Mouse (Mus musculus) c-Kit-positive CD71-positive TER-119-positive erythroid progenitor cells, embryonic 14.5 days (primary cell): Measurements from ENCODE around the gene Cdk17.
A peak's percentile ranks its signal among the peaks of the same experiment; 100 is the strongest.
"Not testable (repeated sequence)": the region's sequence is repeated elsewhere in the genome, so short reads cannot be mapped to it uniquely, and the experiment has no call there.

Source experiments
- DNase-seq: peaks from one replicate; pipeline ENCODE4 v3.0.0-alpha.2; 2013; ENCODE audit warnings: low spot score

The Cdk17 gene

DNA sequence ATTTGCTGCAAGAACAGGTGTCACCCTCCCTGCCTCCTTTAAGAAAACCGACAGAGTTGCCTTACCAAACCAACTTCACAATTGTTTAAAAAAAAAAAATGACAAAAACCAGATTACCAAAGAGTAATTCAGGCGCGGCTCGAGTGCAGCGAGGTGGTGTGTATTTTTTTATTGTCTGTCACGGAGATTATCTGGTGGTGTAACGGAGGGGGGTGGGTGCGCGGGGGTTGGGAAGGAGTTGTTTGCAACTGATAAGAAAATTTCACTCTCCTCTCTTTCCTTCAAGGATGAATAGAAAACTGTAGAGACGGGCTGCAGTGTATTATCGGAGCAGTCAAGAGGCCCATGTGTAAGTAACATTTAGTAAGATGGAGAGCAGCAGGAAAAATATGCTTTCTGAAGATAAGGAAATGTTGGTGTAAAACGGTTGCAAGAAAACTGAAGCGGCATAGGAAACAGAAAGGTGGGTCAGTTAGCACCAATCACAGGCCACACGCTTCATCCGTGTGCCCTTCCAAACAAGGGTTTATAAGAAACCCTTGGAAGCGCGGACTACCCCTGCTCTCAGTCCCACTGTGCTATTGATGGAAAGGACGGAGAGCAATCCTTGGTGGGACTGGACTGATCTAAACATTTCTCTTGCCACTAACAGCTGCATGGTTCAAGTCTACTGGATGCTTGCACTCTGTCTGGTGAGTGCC, 17.2 kb upstream of the Cdk17 start:
- peak; percentile 87 for DNase-seq

DNA sequence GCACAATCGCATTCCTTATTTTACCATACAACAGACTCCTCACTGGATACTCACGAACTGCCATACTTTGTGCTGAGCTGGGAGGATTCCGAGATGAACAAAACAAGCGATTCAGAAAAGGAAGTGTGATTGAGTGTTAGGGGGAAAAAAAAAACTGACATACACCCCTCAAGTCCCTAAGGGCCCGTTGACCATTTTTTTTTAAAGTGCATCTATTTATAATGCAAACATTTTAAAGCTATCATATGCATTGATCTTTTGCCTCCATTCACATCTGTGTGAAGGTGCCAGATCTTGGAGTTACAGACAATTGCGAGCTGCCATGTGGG, 16.7 kb upstream of the Cdk17 start:
- DNase-seq, result no peak

DNA sequence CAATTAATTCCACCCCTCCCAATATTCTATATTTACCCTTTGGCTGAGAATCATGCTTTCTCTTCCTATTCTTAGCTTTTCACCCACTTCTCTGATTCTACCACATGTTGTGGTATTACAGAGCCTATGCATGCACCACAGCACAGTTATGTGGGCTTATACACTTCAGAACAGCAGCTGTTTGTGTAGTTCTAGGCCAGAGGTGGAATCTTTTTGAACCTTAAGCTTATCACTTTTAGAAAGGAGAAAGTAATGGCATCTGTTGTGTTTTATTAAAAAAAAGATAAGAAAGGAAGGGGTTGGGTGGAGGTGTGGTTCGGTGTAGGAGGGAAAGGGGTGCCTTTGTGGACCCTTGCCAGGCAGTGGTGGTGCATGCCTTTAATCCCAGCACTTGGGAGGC, 16.1 kb upstream of the Cdk17 start:
- DNase-seq, result no peak

DNA sequence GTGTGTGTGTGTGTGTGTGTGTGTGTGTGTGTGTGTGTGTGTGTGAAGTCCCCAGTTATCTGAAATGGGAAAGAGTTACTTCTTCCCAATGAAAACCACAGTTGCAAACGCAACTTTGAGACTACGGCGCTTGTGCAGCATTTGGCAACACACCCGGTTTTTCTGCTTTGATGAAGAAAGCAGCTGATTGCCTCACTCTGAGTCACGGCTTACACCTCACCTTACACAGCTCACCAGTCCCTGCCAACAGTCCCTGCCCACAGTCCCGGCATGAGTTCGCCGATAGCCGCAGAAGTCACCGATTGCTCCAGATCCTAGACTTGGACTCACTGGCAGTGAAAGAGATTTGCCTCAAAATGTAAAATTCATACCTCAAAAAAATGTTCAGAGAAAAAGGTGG, 15.6 kb upstream of the Cdk17 start:
- DNase-seq, result peak; percentile 65

DNA sequence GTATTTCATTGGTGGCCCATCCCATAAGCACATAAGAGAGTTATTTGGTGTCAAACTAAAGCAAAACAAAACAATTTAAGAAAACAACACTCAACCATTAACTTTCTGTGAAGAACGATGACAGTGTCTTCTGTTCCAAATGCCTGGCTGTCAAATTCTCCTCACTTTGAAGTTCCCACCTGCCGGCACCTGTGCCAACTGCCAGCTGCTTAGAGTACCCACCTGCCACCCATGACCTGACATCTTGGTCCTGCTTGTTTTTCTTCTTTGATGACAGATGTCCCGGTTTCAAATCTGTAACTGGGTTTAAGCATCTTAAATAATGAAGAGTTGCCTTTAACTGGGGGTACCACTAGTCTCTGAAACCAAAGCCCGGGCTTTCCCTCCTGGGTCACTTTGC, 14.1 kb upstream of the Cdk17 start:
- DNase-seq, result no peak

DNA sequence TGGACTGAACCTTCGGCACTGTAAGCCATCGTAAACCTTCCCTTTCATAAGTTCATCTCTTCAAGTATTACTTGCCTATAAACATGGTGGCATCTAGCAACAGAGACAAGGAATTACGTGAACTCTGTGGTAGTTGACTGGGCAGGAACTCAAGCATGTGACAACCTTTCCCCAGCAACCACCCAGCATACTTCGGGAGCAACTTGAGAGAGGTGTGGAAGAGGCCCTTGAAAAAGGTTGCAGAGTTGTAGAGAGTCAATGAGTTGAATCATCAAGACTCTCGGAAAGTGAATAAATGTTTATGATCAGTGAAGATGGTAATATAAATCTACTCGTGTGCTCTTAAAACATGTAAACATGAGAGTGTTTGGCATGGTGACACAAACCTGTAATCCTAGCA, 13.0 kb upstream of the Cdk17 start:
- DNase-seq, result no peak

DNA sequence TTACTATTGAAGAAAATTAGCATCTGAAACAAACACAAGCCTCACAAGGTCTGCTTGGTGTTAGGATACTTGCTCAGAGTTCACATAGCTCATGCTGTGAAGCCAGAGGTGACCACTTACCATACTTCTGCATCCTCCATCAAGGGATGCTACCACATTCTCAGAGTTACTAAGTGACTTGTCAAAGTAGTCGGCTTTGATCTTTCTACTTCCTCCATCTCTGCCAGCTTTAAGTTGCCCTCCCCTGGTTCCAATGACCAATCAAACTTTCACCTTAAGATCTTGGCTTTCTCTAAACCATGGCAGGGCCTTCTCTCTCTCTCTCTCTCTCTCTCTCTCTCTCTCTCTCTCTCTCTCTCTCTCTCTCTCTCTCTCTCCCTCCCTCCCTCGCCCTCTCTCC, 11.1 kb upstream of the Cdk17 start:
- DNase-seq, result no peak

DNA sequence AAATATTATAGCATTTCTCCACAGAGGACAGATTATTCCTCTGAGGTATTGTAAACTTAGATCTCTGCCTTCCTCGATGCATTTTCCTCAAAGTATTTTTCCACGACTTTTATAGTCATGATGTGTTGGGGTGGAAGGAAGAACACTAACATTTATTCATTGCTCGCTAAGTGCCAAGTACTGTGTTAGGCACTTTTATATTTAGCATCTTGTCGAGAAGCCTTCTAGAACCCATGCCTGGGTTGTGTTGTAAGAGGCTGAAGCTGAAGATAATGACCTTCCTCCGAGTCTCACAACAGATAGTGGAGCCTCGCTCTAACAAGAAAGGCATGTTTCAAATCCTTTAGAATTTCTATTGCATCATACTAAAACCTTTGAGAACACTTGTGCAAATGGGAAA, 8.9 kb upstream of the Cdk17 start:
- DNase-seq, result no peak

DNA sequence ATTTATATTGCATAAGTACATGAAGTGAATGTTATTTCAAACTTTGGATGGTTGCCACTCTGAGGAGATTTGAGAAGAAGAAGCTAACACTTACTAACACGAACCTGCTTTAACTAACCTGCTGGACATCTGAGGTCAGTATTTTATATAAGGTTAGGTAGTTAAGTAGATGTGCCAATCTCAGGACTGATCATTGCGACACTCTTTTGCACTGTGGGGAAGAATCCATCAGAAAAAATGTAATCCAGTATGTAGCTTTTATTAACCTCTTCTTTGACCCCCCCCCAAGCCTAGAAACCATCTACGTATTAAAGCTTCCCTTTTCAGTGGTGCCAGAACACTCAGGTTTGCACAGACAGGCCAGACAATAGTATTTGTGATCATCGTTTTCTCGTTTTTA, 8.0 kb upstream of the Cdk17 start:
- no peak for DNase-seq

DNA sequence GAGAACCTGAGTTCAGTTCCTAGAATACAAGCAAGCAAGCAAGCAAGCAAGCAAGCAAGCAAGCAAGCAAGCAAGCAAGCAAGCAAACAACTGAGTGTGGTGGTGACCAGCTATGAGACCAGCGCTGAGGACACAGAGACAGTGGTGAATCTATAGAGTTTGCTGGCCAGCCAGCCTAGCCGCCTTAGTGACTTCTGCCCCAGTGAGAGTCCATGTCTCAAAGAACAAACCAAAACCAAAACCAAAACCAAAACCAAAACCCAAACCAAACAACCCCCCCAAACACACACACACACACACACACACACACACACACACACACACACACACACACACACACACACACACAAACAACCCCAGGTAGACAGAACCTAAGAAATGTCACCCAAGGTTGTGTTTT, 7.3 kb upstream of the Cdk17 start:
- not testable (repeated sequence) for DNase-seq

DNA sequence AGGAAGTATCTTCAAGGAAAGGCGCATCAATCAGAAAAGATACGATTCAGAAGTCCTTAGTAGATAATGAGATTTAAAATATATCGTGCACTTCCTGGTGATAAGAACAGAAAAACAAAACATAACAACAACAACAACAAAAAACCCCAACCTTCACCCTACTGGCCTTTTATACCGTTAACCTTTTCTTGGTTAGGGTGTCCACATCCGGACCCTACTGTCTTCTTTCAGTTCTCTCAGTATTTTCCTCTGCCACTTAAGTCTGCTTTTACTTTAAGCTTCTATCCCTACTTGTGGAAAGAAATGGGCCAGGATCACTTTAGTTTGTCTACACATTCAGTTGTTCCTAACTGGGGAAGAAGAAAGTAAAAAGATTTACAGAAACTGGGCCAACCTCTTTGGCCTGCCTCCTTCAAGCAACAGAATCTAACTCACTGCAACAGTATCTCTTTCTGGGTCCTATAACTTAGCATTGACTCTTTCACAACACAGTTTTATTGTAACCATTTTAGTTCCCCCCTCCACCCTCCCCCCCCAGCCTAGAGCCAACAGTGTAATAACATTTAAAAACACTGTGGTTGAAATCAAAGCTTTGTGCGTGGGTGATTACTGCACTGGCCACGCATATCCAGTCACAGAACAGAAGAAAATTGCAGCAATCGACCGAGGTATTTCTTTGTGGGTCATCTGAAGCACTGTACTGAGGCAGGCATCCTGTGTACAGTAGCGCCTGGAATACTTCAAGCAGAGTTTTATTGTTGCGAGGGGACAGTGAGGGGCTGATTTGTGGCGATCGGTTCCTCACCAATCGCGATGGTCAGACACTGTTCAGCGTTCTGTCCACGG, 801 bp upstream of the Cdk17 start:
- DNase-seq, result no peak

DNA sequence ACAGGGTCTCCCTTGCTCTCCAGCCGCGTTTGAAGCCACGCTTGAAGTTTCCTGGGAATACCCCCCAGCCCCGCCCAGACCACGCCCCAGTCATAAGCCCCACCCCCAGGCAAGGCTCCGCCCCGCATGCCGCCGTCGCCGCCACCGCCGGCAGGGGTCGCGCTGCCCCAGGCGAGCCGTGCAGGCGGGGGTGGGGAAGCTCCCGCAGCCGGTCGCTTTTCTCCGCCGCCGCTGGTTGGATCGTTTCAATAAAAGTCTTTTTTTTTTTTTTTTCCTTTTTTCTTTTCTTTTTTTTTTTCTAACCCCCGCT, 223 bp upstream of the Cdk17 start:
- peak; percentile 74 for DNase-seq

DNA sequence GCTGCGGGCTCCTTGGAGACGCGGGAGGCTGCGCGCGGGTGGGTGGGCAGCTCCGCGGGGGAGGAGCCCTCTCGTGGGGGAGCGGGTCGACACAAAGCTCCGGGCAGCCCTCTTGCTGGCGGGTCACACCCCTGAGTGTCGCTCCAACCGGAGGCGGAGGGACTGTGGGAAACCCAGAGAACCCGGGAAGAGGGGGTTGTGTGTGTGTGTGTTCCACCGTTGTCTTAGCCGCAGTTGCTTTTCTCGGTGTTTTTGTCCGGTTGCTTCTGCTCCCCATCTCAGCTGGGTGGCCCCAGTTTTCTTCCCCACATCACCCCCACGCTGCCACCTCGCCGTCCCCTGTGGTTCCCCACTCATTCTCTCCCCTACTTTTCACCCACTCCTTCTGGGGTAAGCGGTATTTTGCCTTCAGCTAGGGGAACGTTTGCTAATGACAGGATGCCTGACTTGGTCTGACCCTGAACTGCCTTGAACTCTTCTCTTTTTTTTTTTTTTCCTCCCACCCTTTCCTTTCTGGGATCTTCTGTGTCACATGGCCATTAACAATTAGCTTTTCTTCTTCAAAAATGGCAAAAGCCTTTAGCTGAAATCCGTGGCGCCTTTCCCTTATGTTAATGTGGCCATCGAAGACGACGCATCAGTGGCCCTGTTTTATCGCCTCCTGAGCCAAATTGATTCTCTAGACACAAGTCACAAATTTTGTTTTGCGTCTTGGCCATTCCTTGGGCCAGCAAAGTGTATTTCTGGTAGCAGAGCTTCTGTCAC, 1.0 kb downstream of the Cdk17 start:
- no peak for DNase-seq

DNA sequence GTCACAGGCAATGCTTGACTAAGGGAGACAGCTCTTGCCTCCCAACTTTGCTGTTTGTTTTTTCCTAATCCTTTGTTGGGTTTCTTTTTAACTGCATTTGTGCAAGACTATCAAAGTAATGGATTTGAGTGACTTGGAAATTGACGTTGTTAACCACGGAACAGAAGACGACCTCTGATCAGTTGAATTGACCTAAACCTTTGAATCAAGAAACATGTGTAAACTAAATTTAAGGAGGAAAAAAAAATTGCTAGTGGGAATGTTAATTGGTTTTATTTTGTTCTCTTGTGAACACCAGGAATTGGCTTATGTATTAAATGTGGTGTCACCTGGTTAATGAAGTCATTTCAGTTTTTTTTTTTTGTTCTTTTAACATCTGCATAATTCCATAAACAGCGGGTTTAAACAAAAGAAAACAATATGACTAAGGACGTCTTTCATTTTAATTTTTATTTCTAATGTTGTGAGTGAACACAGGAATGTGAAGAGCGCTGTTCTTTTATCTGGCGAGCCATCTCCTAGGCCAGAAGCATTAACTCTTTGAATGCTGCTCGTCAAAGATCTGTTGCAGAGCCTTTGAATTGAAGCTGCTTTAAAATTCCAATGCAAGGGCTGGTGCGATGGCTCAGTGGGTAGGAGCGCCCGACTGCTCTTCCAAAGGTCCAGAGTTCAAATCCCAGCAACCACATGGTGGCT, 1.7 kb downstream of the Cdk17 start:
- DNase-seq, result no peak

DNA sequence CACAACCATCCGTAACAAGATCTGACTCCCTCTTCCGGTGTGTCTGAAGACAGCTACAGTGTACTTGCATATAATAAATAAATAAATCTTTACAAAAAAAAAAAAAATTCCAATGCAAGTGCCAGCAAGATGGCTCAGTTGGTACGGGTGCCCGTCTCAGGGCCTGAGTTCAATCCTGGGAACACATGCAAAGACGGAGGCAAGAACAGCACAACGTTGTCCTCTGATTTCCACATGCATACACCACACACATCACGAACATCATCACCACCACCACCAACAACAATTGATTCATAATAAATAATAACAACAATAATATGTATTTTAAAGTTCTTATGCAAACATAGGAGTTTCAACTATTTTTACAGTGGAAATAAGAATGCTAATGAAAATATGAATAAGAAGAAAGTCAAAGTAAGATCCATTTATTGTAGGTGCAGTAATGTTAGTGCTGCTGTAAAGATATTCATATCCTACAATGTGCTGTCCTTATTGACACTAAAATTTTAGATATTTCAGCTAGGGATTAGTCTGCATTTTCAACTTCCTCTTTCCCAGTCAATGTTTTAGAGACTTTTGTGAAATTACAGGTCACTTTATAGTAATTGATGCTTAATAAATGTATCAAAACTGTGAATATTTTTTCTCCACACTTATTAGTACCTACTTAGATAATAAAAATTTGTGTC, 2.4 kb downstream of the Cdk17 start:
- no peak for DNase-seq

DNA sequence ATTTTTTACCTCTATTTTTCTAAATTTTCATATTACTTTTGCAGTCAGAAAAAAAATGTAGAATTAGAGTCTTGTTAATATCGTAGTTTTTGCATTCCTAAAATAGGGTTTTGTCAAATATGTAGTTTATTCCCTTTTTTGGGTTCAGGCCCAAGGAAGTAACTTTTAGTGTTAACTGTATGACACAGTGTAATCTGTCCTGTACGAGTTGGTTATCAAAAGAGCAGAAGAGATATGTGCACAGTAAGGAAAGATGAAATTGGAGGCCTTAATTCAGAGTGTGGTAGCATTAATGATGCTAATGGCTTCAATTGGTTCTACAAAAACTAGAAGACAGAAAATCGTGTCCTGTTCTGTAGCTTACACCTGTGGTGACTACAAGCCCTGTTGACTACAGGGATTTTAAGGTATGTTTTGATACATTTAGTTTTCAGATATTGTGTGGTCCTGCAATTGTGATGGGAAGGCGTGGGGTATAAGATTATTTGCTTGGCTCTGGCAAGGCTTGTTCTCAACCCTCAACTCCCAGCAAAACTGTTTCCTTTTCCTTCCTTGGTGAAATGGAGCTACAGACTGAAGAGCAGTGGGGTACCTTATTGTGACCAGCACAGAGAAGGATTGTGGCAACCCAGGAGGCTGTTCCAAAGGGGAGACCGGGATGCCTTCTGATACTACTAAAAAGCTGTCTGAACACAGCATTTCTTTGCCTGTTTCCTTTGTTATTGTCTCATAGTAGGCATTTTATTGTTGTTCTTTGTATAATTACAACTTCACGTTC, 3.2 kb downstream of the Cdk17 start:
- no peak for DNase-seq

DNA sequence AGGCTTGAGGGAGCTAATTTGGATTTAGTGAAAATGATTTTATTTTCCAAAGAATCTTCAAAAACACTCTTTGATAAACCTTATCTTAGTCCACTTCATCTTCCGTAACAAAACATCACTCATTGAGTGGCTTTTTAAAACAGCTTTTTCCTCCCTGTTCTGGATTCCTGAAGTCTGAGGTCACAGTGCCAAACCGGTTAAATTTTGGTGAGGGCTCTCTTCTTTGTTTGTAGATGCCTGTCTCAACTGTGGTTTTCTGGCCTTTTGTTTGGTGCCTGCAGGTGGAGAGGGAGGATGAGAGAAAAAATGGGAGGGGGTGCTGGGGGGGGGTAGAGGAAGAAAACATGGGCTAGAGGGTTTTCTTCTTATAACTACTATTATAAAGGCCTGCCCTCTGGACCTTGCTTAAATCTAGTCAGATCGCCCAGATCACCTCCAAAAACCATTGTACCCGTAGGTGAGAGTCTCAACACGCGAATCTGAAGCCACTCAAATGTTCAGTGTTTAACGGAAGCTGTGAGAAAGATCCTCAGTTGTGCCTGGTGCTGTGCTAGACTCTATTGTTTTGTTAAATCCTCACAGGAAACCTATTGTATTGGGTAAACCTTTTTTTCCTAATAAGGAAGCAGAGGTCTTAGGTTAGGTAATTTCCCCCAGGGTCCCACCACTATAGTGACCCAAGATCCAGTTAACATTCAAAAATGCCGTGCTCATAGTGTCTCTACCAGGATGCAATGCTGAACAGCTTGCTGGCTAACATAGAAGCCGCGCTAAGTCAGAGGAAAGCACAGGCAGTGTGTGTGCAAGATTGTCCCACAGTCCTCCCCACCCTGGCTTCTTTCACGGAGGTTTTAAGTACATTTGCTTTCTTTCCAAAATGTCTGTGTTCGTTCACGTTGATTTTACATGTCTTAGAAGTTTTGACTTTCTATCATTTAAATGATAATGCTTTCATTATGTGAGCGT, 5.0 kb downstream of the Cdk17 start:
- no peak for DNase-seq

DNA sequence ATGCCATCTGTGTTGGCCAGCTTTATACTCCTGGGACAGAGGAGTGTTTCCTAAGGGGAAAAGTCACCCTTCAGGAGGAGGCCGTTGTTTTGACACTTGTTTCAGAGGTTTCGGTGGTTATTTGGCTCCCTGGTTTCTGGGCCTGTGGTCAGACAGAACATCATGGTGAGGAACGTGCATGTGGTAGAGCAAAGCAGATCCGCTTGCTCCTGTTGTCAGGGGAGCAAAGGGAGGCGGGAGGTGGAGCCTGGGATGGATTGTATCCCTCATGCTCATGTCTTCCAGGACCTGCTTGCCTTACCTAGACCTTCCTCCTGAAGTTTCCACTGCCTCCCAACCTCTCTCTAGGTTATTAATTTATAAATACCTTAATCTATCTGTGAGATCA, 5.7 kb downstream of the Cdk17 start:
- DNase-seq, result no peak

DNA sequence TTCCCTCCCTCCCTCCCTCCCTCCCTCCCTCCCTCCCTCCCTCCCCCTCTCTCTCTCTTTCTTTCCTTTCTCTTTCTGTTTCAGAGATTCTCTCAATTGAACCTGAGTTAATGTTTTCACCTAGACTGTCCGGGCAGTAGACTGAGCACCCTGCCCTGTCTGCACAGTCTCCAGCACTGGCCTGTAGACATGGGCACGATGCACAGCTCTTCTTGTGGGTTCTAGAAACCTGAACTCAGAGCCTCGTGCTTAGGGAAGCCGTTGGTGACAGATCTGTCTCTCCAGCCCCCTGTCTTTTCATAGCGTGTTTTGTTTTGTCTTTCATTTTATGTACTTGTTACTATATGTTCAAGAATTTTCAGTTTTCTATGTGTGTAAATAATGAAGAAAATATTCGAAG, 6.6 kb downstream of the Cdk17 start:
- DNase-seq, result no peak

DNA sequence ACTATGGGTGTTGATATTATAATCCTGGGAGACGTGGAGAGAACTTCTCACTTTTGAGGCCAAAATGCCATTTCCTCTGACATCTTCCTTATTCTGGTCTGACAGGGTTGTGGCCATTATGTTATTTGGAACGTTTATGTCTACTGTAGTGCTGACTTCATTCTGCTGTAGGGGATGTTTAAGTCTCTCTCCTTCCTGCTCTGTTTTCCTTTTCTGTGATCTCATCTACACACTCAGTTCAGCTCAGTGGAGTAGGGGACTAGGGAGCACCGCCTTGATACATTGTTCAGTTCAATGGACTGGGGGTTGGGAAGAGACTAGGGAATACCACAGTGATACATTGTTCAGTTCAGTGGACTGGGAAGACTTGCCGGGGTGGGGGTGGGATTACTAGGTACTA, 7.4 kb downstream of the Cdk17 start:
- no peak for DNase-seq
